Mouse (Mus musculus): Measurements from ENCODE around the gene Sumo3. TPM values are rescaled to one million over a fixed set of nuclear protein-coding genes. Genes with fewer than 3 reads are reported as not detected.

The Sumo3 gene
- polyA plus RNA-seq, 1 experiment from 2014 or later: 350 TPM

GRCm38 (mm10) chr10:77616166-77616565 is 10.3 kb downstream of the Sumo3 start:
- H3K9me3 ChIP-seq: no peaks in the 10 kb centered on the region
- H3K4me1 ChIP-seq: no peaks in the 10 kb centered on the region
- H3K4me2 ChIP-seq: no peak overlapping the region
- peaks cover 70% of the 10 kb centered on the region for H3K36me3 ChIP-seq
- no peak for ATAC-seq (ENCODE audit: borderline replicate concordance, extremely low read depth, low FRiP score, low TSS enrichment)
- H3K4me3 ChIP-seq: no peak overlapping the region
- H3K9ac ChIP-seq: no peak overlapping the region
- H3K27me3 ChIP-seq: no peaks in the 10 kb centered on the region
- no peak overlapping the region for H3K27ac ChIP-seq
- WGBS: 95% methylated on average over 9 of the region's 9 CpGs

GRCm38 (mm10) chr10:77616926-77617325 is 11.0 kb downstream of the Sumo3 start:
- ATAC-seq (ENCODE audit: borderline replicate concordance, extremely low read depth, low FRiP score, low TSS enrichment): no peak
- Histone ChIP-seq H3K36me3 (peaks cover 62% of the 10 kb centered on the region), H3K9ac (no peak overlapping the region), H3K4me1 (peaks cover 4% of the 10 kb centered on the region; the same call in 1 of the 2 replicates), H3K27ac (no peak overlapping the region), H3K27me3 (no peaks in the 10 kb centered on the region), H3K4me2 (no peak overlapping the region), H3K9me3 (no peaks in the 10 kb centered on the region), H3K4me3 (no peak overlapping the region)
- WGBS: 94% methylated on average over 7 of the region's 7 CpGs

GRCm38 (mm10) chr10:77621546-77621945 is 15.6 kb downstream of the Sumo3 start:
- peak overlapping the region; percentile 74 for H3K4me2 ChIP-seq
- H3K9ac ChIP-seq: peak overlapping the region; percentile 93
- WGBS: 72% methylated on average over 8 of the region's 8 CpGs
- no peaks in the 10 kb centered on the region for H3K9me3 ChIP-seq
- no peaks in the 10 kb centered on the region for H3K27me3 ChIP-seq
- no peak for ATAC-seq (ENCODE audit: borderline replicate concordance, extremely low read depth, low FRiP score, low TSS enrichment)
- peak overlapping the region; percentile 94 for H3K4me3 ChIP-seq
- H3K4me1 ChIP-seq: peaks cover 34% of the 10 kb centered on the region
- H3K36me3 ChIP-seq: peaks cover 17% of the 10 kb centered on the region
- H3K27ac ChIP-seq: peak overlapping the region; percentile 87

DNA sequence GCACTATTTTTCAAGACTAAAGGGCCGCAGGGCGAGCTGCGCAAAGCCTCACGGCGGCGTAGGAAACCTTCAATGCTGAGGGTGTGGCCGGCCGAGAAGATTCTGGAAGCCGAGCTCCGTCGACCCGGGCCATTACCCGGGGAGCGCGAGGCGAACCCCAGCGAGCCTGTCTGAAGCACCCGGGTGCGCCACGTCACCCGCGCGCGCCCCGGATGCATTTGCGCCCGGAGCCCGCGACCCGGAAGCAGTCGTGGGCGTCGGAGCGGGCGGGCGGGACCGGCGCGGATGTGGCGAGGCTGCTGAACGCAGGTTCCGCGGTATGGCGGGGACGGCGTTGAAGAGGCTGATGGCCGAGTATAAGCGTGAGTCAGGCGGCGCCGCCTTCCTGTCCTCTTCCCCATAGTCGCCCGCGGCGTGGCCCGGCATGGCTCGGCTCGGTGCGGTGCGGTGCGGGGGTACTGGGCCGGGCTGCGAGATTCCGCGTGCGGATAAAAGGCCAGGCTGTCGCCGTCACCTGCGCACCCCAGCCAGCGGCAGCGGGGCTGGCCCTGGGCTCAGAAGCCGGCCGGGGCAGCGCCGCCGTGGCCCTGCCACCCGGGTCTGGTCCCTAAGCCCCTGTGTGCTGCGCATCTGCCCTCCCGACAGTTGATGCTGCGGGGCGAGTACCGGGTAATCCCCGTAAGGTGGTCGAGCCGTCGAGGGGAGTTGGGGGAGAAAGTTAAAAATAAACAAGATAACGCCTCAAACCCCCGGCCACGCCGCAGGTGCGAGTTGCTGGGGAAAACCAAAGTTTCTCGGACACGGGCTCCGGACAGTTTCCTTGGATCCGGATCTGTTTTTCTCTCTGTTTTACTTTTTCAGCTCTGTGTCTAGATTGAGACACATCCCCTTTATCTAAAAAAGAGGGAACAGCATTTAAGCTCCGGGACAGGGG is 16.4 kb downstream of the Sumo3 start, which contains the start of gene Ube2g2:
Gene Ube2g2 (plus strand): TSS at position 221 of the 934 bp plus-strand sequence.
- Histone ChIP-seq H3K9ac (peak within 1 kb of the TSS; percentile 93), H3K9me3 (no peaks in the 10 kb centered on the region), H3K4me2 (peak within 1 kb of the TSS; percentile 74), H3K4me1 (peaks cover 34% of the 10 kb centered on the region), H3K27ac (peak within 1 kb of the TSS; percentile 87), H3K4me3 (peak within 1 kb of the TSS; percentile 94), H3K27me3 (no peaks in the 10 kb centered on the region), H3K36me3 (peaks cover 9% of the 10 kb centered on the region)
- under 1% methylated on average over 92 of the region's 96 CpGs for WGBS
- ATAC-seq (ENCODE audit: borderline replicate concordance, extremely low read depth, low FRiP score, low TSS enrichment): peak; percentile 95

DNA sequence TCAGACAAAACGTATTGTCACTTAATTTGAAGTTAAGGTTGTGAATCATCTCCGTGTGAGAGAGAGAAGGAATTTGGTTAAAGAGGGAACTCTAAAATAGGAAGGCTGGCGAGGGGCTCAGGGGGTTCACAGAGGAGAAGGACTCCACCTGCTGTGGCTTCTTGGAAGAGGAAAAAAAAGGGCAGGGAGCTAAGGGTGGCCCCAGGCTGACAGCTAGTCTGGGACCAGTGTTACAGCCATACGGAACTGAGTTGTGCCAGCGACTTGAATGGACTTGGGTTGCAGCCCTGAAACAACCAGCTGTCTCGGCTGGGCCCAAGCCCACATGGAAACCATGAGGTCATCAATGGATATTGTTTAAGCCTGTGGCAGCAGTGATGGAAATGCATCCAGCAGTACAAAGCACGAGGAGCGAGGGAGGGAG is 17.2 kb downstream of the Sumo3 start:
- peak overlapping the region; percentile 74 for H3K4me2 ChIP-seq
- H3K4me1 ChIP-seq: peaks cover 34% of the 10 kb centered on the region
- H3K4me3 ChIP-seq: peak overlapping the region; percentile 94
- peaks cover 2% of the 10 kb centered on the region; the same call in 1 of the 2 replicates for H3K36me3 ChIP-seq
- 8% methylated on average over 8 of the region's 8 CpGs for WGBS
- H3K9ac ChIP-seq: peak overlapping the region; percentile 93
- no peaks in the 10 kb centered on the region for H3K9me3 ChIP-seq
- ATAC-seq (ENCODE audit: borderline replicate concordance, extremely low read depth, low FRiP score, low TSS enrichment): no peak
- H3K27me3 ChIP-seq: no peaks in the 10 kb centered on the region
- H3K27ac ChIP-seq: peak overlapping the region; percentile 87

- H3K9ac ChIP-seq: peak overlapping the region; percentile 93; the same call in 1 of the 2 replicates
- H3K4me3 ChIP-seq: peak overlapping the region; percentile 94; the same call in 1 of the 2 replicates
- no peaks in the 10 kb centered on the region for H3K9me3 ChIP-seq
- H3K4me1 ChIP-seq: peaks cover 36% of the 10 kb centered on the region
- no peaks in the 10 kb centered on the region for H3K27me3 ChIP-seq
- H3K27ac ChIP-seq: peak overlapping the region; percentile 29; the same call in 1 of the 2 replicates
- ATAC-seq (ENCODE audit: borderline replicate concordance, extremely low read depth, low FRiP score, low TSS enrichment): no peak
- no peaks in the 10 kb centered on the region for H3K36me3 ChIP-seq
- peak overlapping the region; percentile 74 for H3K4me2 ChIP-seq
- WGBS: 87% methylated on average over 10 of the region's 10 CpGs
These were observed 17.9 kb downstream of the Sumo3 start for GRCm38 (mm10) chr10:77623639-77624400.

DNA sequence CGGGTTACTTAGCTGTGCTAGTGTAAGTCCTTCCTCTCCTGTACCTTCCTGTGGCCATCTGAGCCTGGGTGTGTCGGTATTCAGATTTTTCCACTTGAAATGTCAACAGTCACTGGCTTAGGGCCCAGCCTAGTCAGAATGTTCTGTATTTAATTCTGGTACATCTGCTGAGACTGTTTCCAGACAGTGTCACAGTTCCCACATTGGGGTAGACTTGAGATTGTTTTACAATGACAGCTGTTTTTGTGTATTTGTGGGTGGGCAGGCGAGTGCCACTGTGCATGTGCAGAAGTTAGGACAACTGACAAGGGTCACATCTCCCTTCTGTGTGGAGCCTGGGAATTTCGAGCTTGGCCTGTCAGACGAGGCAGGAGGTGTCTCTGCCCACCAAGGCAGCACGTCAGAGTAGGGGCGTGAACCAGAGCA is 18.7 kb downstream of the Sumo3 start:
- Histone ChIP-seq H3K27me3 (no peaks in the 10 kb centered on the region), H3K9me3 (no peaks in the 10 kb centered on the region), H3K4me3 (no peak overlapping the region), H3K9ac (peak overlapping the region; percentile 16; the same call in 1 of the 2 replicates), H3K4me1 (peaks cover 36% of the 10 kb centered on the region), H3K27ac (peak overlapping the region; percentile 29; the same call in 1 of the 2 replicates), H3K4me2 (no peak overlapping the region; the same call in 1 of the 2 replicates), H3K36me3 (no peaks in the 10 kb centered on the region)
- no peak for ATAC-seq (ENCODE audit: borderline replicate concordance, extremely low read depth, low FRiP score, low TSS enrichment)
- WGBS: 66% methylated on average over 7 of the region's 7 CpGs

GRCm38 (mm10) chr10:77626036-77626435 is 20.1 kb downstream of the Sumo3 start:
- 71% methylated on average over 7 of the region's 7 CpGs for WGBS
- H3K9me3 ChIP-seq: no peaks in the 10 kb centered on the region
- H3K4me1 ChIP-seq: peaks cover 36% of the 10 kb centered on the region
- no peak overlapping the region for H3K9ac ChIP-seq
- no peak overlapping the region for H3K4me2 ChIP-seq
- no peak for ATAC-seq (ENCODE audit: borderline replicate concordance, extremely low read depth, low FRiP score, low TSS enrichment)
- no peak overlapping the region for H3K4me3 ChIP-seq
- no peak overlapping the region for H3K27ac ChIP-seq
- H3K36me3 ChIP-seq: no peaks in the 10 kb centered on the region; the same call in 1 of the 2 replicates
- H3K27me3 ChIP-seq: no peaks in the 10 kb centered on the region

- H3K4me3 ChIP-seq: no peak overlapping the region
- peaks cover 5% of the 10 kb centered on the region for H3K36me3 ChIP-seq
- no peak overlapping the region for H3K9ac ChIP-seq
- H3K27me3 ChIP-seq: no peaks in the 10 kb centered on the region
- no peak overlapping the region for H3K4me2 ChIP-seq
- peaks cover 34% of the 10 kb centered on the region for H3K4me1 ChIP-seq
- no peaks in the 10 kb centered on the region for H3K9me3 ChIP-seq
- no peak for ATAC-seq (ENCODE audit: borderline replicate concordance, extremely low read depth, low FRiP score, low TSS enrichment)
- WGBS: 57% methylated on average over 7 of the region's 7 CpGs
- no peak overlapping the region for H3K27ac ChIP-seq
These were observed 20.7 kb downstream of the Sumo3 start for GRCm38 (mm10) chr10:77626591-77626990.

GRCm38 (mm10) chr10:77627497-77627896 is 21.6 kb downstream of the Sumo3 start:
- Histone ChIP-seq H3K4me1 (peaks cover 33% of the 10 kb centered on the region), H3K27ac (no peak overlapping the region), H3K4me2 (no peak overlapping the region), H3K9ac (no peak overlapping the region), H3K9me3 (no peaks in the 10 kb centered on the region), H3K27me3 (no peaks in the 10 kb centered on the region), H3K36me3 (peaks cover 11% of the 10 kb centered on the region), H3K4me3 (no peak overlapping the region)
- ATAC-seq (ENCODE audit: borderline replicate concordance, extremely low read depth, low FRiP score, low TSS enrichment): peak; percentile 40; the same call in 1 of the 2 replicates
- WGBS: 36% methylated on average over 2 of the region's 2 CpGs

- H3K4me1 ChIP-seq: peaks cover 24% of the 10 kb centered on the region
- 77% methylated on average over 3 of the region's 3 CpGs for WGBS
- no peak overlapping the region for H3K4me3 ChIP-seq
- H3K36me3 ChIP-seq: peaks cover 21% of the 10 kb centered on the region
- H3K27ac ChIP-seq: no peak overlapping the region
- H3K4me2 ChIP-seq: no peak overlapping the region
- no peak for ATAC-seq (ENCODE audit: borderline replicate concordance, extremely low read depth, low FRiP score, low TSS enrichment)
- H3K9me3 ChIP-seq: no peaks in the 10 kb centered on the region
- no peak overlapping the region for H3K9ac ChIP-seq
- no peaks in the 10 kb centered on the region for H3K27me3 ChIP-seq
These were observed 23.3 kb downstream of the Sumo3 start for GRCm38 (mm10) chr10:77629163-77629562.

Measured in lung, embryonic 15.5 days (tissue).